Mouse (Mus musculus) urinary bladder, postnatal 25 days (tissue): Measurements from ENCODE around the gene Hmga2.
"Not testable (repeated sequence)": the region's sequence is repeated elsewhere in the genome, so short reads cannot be mapped to it uniquely, and the experiment has no call there.

Experiments used
- DNase-seq: peaks from one replicate; pipeline ENCODE4 v3.0.0; 2022; ENCODE audit warnings: low spot score

Hmga2 gene

DNA sequence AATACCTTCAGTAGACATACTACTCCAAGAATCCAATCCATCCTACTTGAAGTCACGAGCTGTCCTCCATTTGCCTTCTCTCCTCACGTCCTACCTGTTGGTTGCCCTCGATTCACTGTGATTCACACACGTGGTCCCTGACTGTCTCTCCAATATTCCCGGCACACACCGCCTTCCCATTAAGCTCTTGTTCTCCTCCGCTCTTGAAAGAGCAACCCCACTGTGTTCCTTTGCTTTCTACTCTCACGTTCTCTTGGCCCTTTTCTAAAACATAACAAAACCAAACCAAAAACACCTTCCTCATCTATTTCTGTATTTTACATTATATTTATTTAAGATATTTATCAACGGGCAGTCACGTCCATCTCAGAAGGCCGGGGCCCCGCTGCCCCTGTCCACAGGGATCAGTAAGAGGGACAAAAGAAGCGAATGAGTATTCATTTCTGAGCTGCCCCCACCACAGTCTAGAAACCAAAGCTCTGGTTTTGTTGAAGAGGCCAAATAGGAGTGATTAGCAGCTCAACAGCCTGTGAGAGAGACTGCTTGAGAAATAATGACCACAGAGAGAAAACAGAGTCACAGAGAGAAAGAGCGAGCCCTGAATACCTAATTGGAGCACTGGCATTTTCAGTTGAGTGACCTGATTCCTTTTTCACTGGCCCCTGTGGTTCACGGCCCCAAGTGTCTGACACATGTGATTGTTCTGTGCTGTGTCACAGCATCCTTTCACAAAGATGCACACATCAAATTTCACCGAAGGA, 131.5 kb downstream of the Hmga2 start:
- no peak for DNase-seq

DNA sequence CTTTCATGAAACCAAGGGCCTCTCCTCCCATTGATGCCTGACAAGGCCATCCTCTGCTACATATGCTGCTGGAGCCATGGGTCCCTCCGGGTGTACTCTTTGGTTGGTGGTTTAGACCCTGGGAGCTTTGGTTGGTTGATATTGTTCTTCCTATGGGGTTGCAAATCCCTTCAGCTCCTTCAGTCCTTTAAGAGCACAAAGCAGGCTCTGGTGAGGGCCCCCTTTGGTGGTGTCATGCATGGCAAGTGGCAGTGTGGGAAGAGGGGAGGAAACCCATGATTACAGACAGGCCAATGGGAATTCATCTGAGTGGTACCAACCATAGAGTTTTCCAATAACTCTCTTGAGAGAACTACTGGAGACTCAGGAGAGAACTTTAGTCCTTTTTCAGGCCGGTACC, 136.4 kb downstream of the Hmga2 start:
- DNase-seq, result not testable (repeated sequence)

DNA sequence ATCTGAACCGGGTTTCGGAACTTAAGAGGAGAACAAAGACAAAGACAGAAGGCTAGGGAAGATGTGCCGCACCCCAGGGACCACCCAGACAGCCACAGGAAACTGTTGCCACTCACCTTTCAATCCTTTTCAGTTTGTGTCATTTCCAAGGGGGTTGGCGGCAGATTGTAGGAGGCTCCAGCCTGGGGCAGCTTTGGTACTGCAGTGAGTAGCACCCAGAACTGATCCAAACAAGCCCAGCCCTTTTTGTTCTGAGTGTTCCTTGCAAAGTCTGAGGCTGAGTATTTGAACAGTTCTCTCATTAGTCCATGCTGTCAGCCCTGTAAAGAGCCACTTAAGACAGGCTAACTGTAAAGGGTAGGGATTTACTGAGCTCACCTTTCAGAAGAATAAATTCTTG, 136.9 kb downstream of the Hmga2 start:
- DNase-seq, result no peak

DNA sequence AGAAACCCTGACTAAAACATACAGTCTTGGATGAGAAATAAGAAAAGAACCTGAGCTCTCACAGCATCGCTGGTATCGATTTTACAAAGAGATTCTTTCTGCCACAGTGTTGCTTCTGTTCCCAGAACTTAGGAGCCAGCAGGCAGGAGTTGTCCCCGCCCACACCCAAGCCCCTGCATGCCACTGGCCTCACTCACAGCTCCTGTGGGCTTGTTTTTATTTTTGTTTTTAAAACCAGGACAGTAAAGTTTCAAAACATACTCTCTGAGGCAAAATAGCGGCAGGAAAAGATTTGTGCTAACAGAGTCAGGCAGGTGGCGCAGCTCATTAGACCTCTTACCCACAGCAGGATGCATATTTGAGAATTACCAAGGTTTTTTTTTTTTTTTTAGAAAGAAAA, 137.4 kb downstream of the Hmga2 start:
- no peak for DNase-seq

DNA sequence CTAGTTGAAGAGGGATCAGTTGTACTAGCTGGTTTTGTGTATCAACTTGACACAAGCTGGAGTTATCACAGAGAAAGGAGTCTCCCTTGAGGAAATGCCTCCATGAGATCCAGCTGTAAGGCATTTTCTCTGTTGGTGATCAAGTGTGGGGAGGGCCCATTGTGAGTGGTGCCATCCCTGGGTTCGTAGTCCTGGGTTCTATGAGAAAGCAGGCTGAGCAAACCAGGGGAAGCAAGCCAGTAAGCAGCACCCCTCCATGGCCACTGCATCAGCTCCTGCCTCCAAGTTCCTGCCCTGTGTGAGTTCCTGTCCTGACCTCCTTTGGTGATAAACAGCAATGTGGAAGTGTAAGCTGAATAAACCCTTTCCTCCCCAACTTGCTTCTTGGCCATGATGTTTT, 137.8 kb downstream of the Hmga2 start:
- not testable (repeated sequence) for DNase-seq

DNA sequence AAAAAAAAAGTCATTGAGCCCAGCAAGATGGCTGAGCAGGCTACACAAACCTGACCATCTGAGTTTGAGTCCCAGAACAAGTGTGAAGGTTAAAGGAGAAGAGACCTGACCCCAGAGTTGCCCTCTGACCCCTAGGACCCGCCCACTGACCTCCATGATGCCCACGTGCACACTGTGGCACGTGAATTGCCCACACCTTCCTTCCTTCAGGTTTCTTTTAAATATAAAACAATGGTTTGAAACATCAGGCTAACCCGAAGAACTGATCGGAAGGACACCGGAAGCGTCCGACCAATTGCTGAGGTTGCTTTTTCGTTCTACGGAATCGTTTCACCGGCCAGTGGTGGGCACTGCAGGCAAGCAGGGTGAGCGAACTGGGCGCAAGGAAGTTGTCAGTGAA, 148.3 kb downstream of the Hmga2 start:
- DNase-seq, result no peak

DNA sequence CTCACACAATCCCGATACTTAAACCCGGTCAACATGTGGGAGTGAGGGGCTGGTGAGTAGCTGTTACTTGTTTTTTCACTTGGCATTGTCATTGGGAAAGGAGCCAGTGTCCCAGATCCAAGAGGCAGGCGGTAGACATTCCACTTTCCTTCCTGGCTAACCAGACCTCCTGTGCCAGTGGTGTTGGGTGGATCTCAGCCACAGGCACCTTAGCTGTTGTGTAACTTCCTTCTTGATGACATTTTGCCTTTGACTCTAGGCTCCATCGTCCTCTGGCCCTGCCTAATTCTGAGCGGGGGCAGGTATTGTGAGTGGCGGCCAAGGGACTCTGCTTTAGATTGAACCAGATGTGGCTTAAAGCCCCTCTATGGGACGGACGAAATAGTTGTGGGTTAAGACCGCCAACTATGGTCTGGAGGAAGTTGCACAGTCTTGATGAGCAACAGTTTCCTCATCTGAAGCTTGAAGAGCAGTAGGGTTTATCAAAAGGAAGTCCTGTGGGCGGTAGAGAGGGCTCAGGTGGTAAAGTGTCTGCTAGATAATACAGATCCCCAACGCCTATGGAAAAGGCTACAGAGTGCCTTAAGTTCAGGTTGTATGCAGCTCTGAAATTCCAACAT, 152.6 kb downstream of the Hmga2 start:
- no peak for DNase-seq

DNA sequence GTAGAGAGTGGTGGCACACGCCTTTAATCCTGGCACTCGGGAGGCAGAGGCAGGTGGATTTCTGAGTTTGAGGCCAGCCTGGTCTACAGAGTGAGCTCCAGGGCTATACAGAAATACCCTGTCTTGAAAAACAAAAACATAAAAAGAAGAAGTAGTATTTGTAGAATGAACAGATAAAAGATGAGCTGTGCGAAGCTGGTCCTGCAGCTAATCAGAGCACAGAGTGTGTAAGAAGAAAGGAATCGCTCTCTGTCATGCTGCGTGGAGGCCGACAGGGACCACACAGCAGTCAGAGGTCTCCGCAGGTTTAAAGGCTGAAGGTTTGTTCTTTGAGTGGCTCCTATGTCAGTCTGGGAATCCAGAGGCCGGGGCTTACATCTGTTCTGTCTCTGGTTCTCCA, 153.5 kb downstream of the Hmga2 start:
- DNase-seq, result no peak

DNA sequence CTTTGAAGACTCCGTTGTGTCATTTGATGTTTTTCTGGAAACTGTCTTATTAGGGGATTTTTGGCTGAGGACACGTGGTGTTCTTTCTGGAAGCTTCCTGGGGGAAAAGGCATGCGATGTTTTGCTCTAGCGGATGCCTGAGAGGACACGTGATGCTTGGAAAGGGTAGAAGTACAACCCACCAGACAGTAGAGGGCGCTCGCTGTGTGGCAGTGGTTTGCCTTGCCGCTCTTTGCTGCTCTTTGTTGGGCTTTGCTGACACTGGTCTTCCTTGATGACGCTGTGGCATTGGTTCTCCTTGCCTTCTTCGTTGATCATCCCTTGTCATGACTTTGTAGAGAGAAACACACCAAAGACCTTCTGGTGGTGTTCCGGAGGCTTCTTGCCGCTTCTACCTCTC, 156.7 kb downstream of the Hmga2 start:
- no peak for DNase-seq
